13 mouse cellular contexts compared by ENCODE assay signal in genomic region chr4:62495946-62496345, GRCm38 (mm10). TPM values are rescaled to one million over a fixed set of nuclear protein-coding genes. Genes with fewer than 3 reads are reported as not detected.
DNase-seq lines count a peak whose midpoint lies in the region; ATAC-seq and TF ChIP-seq lines count a peak whose summit lies in the region.
"Had no signal": no experiment of that assay in that cellular context is flagged by ENCODE, and none has a peak within 500 bp of the region (broad histone marks: within the 10 kb centered on the region; RNA-seq: fewer than 3 reads in every experiment).

No protein-coding gene starts in this region.

- peak; percentile 87 to 90 for DNase-seq in kidney, adult 8-10 months
- peak; percentile 54 for DNase-seq in gastrocnemius, postnatal 14 days
- DNase-seq in kidney, postnatal 25 days = peak; percentile 83 to 91
- no peak for DNase-seq in spleen, postnatal 4 days (ENCODE audit: low spot score in 2 of 2)
- no peak for DNase-seq in embryo, embryonic 10 days (ENCODE audit: low spot score)
- DNase-seq: cerebellum, adult 8-10 months had no signal

- H3K27ac ChIP-seq in kidney, embryonic 14.5 days (ENCODE audit: low read depth, low read length) = no peak overlapping the region
- H3K27ac ChIP-seq: embryonic facial prominence, embryonic 13.5 days; layer of hippocampus, adult 2 months; limb, embryonic 13.5 days; neural tube, embryonic 13.5 days had no signal

- H3K4me2 ChIP-seq in kidney, embryonic 14.5 days (replicated peaks; ENCODE audit: low read depth, low read length) = no peak overlapping the region
- peak overlapping the region; percentile 34 for H3K4me2 ChIP-seq in myocyte (ENCODE audit: low read depth)
- H3K4me2 ChIP-seq: embryonic facial prominence, embryonic 13.5 days; limb, embryonic 13.5 days; midbrain, embryonic 11.5 days; neural tube, embryonic 13.5 days had no signal

- H3K4me1 ChIP-seq in kidney, embryonic 14.5 days (ENCODE audit: control insufficient read depth, insufficient read depth, low read length) = no peaks in the 10 kb centered on the region; the same call in 1 of the 2 replicates

- no peak overlapping the region for H3ac ChIP-seq in myocyte (ENCODE audit: control insufficient read depth, insufficient read length)

- no peak for TF ChIP-seq POLR2A in myocyte (IDR thresholded peaks at IDR 0.05; ENCODE audit: insufficient read length, low read depth)

- no peak overlapping the region for H3K9ac ChIP-seq in kidney, embryonic 14.5 days (ENCODE audit: low read depth, low read length)
- H3K9ac ChIP-seq: embryonic facial prominence, embryonic 13.5 days; limb, embryonic 13.5 days; neural tube, embryonic 13.5 days had no signal

- no peaks in the 10 kb centered on the region for H3K79me2 ChIP-seq in myocyte (ENCODE audit: control insufficient read depth, insufficient read depth)

- no peak for ATAC-seq in kidney, embryonic 14.5 days (ENCODE audit: low FRiP score, low TSS enrichment)

- no peak overlapping the region for H3K4me3 ChIP-seq in kidney, embryonic 14.5 days (ENCODE audit: low read length)
- H3K4me3 ChIP-seq in myocyte = no peak overlapping the region
- H3K4me3 ChIP-seq: embryonic facial prominence, embryonic 13.5 days; layer of hippocampus, adult 2 months; limb, embryonic 13.5 days; neural tube, embryonic 13.5 days had no signal

- no peaks in the 10 kb centered on the region for H3K27me3 ChIP-seq in kidney, embryonic 14.5 days (ENCODE audit: control insufficient read depth, insufficient read depth, low read length)
- no peaks in the 10 kb centered on the region for H3K27me3 ChIP-seq in myocyte (ENCODE audit: control insufficient read depth, insufficient read depth, insufficient read length)
- H3K27me3 ChIP-seq: embryonic facial prominence, embryonic 13.5 days; limb, embryonic 13.5 days; neural tube, embryonic 13.5 days had no signal

- H3K9me3 ChIP-seq in kidney, embryonic 14.5 days (ENCODE audit: control insufficient read depth, low read length) = no peaks in the 10 kb centered on the region
- H3K9me3 ChIP-seq: embryonic facial prominence, embryonic 13.5 days; limb, embryonic 13.5 days; neural tube, embryonic 13.5 days had no signal

- WGBS in kidney, embryonic 14.5 days = 81% methylated on average over 8 of the region's 8 CpGs

- H3K36me3 ChIP-seq in kidney, embryonic 14.5 days (ENCODE audit: control insufficient read depth, insufficient read depth, low read length) = peaks cover 7% of the 10 kb centered on the region; the same call in 1 of the 2 replicates
- no peaks in the 10 kb centered on the region for H3K36me3 ChIP-seq in myocyte (ENCODE audit: control insufficient read depth, insufficient read depth)

- intact Hi-C loops in gastrocnemius, postnatal 14 days (cut with DNase I; ENCODE audit: low total_unique reads) = no loop called here

TF ChIP-seq in myocyte, 11 proteins besides CTCF, POLR2A, EP300 and RAD21:
- peak in 1 of 3 experiments; percentile 34 for TF ChIP-seq MYOG (IDR thresholded peaks at IDR 0.05; ENCODE audit: control insufficient read depth in 1 of 3, insufficient read depth in 1 of 3, insufficient read length in 2 of 3, low read depth in 2 of 3)
- no peak for TF ChIP-seq USF1 (IDR thresholded peaks at IDR 0.05; ENCODE audit: low read depth)

RNA-seq across cellular contexts. Expression of gene Hdhd3, which starts 7.3 kb away (rescaled TPM):
- 16.4 and 16.8 TPM in 2 replicates for polyA plus RNA-seq in kidney, embryonic 14.5 days (2014; fragmentation: Nextera tagmentation; extraction: Ambion mirVana)
- 1 to 10 TPM; 3.1 to 3.5 TPM for total RNA-seq in gastrocnemius, postnatal 14 days (2021)
- 26.8 TPM for polyA plus RNA-seq in myocyte (2012; fragmentation: generic; extraction: Trizol)

RNA-seq across cellular contexts. Expression of gene Bspry, which starts 16.1 kb away (rescaled TPM):
- 16.8 and 25.8 TPM in 2 replicates for polyA plus RNA-seq in kidney, embryonic 14.5 days (2014; fragmentation: Nextera tagmentation; extraction: Ambion mirVana)
- under 1 TPM; 0.24 to 0.53 TPM for total RNA-seq in gastrocnemius, postnatal 14 days (2021)
- 1.1 TPM for polyA plus RNA-seq in myocyte (2012; fragmentation: generic; extraction: Trizol)

RNA-seq across cellular contexts. Expression of gene Alad, which starts 23.8 kb away (rescaled TPM):
- 107 and 108 TPM in 2 replicates for polyA plus RNA-seq in kidney, embryonic 14.5 days (2014; fragmentation: Nextera tagmentation; extraction: Ambion mirVana)
- total RNA-seq in gastrocnemius, postnatal 14 days (2021) = 10 to 100 TPM; 21.9 to 22.1 TPM
- 89.6 TPM for polyA plus RNA-seq in myocyte (2012; fragmentation: generic; extraction: Trizol)

RNA-seq across cellular contexts. Expression of gene Wdr31, which starts 25.2 kb away (rescaled TPM):
- polyA plus RNA-seq in kidney, embryonic 14.5 days (2014; fragmentation: Nextera tagmentation; extraction: Ambion mirVana) = 11.6 and 12.6 TPM in 2 replicates
- total RNA-seq in gastrocnemius, postnatal 14 days (2021) = under 1 TPM; 0.31 to 0.37 TPM
- polyA plus RNA-seq in myocyte (2012; fragmentation: generic; extraction: Trizol) = 3.3 TPM

RNA-seq across cellular contexts. Expression of gene Pole3, which starts 28.9 kb away (rescaled TPM):
- polyA plus RNA-seq in kidney, embryonic 14.5 days (2014; fragmentation: Nextera tagmentation; extraction: Ambion mirVana) = 89.5 and 104 TPM in 2 replicates
- total RNA-seq in gastrocnemius, postnatal 14 days (2021) = 10 to 100 TPM; 15.8 to 16.9 TPM
- 37.3 TPM for polyA plus RNA-seq in myocyte (2012; fragmentation: generic; extraction: Trizol)

Comparison
In these comparisons a context has a peak if more than half of its experiments do, and no peak if none do; other contexts are left out.
1. DNase-seq: peak in kidney, adult 8-10 months (2 of 2), gastrocnemius, postnatal 14 days (single experiment) and kidney, postnatal 25 days (2 of 2); none in spleen, postnatal 4 days (0 of 2) and embryo, embryonic 10 days (single experiment).